Mouse (Mus musculus) lung, adult 2 months (tissue): Measurements from ENCODE around the gene Msi2.

ENCODE experiments used
- CTCF ChIP-seq: fragments of 200-500 bp; IDR thresholded peaks from 2 replicates; pipeline ENCODE4 v1.5.1; 2011; ENCODE audit warnings: mild to moderate bottlenecking, low read length, control low read depth; ENCODE audit not compliant: insufficient read depth
- POLR2A ChIP-seq: fragments of 200-500 bp; IDR thresholded peaks from 2 replicates; pipeline ENCODE4 v1.6.1; 2011; ENCODE audit warnings: low read depth, mild to moderate bottlenecking, control low read depth, low read length, borderline replicate concordance; ENCODE audit errors: extremely low read depth

DNA sequence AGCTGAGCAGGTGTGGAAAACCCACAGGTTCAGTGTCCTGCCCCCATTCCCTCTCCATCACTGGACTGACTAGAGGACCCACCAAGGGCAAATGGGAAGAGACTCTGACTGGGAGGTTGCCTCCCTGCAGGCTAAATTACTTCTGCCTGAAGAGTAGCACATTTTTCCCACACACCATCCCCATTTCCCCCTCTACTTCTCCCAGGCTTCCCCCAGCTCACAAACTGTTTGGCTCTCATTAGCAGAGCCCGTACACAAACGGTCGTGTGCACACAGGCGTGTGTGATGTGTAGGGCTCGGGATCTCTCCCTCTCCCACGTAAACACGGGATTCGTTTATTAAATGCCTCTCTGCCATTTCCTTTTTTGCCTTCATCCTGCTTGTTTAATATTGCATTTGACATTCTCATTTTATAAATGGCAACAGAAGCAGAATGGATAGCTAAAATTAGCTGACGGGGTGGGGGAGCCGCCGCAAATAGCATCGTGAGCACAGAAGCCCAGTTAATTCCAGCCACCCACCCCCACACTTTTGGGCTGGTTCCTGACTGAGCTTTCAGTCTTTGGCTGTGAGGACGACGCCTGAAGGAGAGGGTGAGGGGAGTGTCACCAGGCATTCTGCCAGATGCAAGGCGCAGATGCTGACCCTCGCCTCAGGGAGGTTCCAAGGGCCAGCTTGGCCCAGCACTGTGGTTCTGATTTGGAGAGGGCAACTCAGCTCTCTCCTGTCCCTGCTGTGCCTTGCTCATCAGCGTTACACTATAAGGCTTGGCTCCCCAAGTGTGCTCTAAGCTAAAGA is 313.3 kb downstream of the Msi2 start:
- no peak for TF ChIP-seq CTCF
- no peak for TF ChIP-seq POLR2A
